Mouse (Mus musculus) cerebellum, adult 11 months (tissue): Measurements from ENCODE around the gene Tmbim1.
"Not testable (repeated sequence)": the region's sequence is repeated elsewhere in the genome, so short reads cannot be mapped to it uniquely, and the experiment has no call there.

Experiments used
- DNase-seq: peaks from one replicate; pipeline ENCODE4 v3.0.0; 2022

Gene Tmbim1

DNA sequence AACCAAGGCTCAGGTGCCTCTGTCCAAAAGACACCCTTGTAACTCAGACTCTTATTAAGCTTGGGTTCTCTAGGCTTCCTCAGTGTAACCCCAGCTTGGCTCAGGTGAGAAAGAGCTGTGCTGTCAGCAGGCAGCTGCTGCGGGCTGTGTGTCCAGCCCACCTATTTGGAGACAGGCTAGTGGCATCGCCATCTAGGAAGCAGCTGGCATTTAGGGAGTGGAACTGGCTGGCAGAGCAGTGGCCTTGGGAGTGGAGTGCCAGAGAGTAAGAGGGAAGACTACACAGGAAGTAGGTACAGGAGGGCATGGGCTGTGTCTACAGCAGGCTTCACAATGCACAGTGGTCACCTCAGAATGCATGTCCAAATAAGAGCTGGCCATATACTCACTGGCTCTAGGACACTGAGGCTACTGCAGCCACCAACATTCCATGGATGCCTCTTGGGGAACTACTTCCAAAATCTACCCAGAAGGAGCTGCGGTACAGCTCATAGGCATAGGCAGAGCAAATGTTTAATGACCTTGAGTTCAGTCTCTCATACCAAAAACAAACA is 11.3 kb downstream of the Tmbim1 start:
- no peak for DNase-seq

DNA sequence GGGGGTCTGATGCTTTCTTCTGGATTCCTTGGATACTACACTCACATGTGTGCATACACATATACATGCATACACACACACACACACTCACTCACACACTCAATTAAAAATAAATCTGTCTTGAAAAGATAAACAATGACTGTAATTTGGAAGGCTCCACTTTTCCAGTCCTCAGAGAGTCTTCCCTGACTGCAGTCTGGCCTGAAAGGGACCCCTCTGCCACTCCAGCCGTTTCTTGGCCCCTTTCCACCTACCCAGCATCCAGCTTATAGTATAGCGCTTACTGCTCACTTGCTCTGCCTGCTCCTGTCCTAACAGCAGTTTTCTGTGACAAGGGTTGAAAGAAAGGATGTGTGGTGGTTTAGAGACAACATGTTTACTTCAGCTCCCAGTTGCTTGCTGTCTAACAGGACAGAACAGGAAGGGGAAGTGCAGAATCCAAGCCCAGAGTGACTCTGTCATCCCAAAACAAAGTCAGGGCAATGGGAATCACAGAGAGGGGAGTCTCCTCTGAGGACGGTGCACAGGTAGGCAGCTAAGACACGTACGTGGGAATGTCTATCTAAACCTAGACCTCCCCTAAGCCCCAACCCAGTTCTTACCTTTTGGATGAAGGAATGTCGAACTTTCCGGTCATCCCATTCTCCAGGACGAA is 12.0 kb downstream of the Tmbim1 start:
- no peak for DNase-seq

DNA sequence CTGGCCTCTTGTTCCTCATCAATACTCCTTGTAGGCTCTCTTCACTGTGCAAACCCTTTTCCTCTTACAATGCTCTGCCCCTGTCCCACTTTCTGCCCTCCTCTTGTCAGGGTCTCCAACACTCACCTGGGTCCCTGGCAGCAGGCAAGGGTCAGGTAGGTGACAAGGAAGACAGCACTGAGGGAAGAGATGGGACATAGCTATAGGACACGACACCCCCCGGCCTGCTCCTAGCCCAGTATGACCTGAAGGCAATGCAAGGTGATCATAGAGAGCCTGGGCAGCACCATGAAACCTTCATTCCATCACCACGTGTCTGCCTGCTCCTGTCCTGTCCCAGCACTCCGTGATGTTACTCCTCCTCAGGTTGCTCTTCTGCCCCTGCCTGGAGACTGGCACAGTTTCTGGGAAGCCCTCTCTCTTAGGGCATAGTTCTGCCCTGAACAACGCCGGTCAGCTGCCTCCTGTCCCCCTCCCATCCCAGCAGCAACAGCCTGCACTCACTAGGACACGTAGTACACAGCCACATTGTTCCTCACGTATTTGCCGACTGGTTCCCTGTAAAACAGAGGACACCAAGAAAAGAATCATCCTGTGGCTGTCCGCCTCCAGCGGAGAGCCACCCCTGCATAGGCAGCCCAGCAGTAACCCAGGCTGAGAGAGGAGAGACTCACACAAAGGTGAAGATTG is 12.9 kb downstream of the Tmbim1 start:
- no peak for DNase-seq

DNA sequence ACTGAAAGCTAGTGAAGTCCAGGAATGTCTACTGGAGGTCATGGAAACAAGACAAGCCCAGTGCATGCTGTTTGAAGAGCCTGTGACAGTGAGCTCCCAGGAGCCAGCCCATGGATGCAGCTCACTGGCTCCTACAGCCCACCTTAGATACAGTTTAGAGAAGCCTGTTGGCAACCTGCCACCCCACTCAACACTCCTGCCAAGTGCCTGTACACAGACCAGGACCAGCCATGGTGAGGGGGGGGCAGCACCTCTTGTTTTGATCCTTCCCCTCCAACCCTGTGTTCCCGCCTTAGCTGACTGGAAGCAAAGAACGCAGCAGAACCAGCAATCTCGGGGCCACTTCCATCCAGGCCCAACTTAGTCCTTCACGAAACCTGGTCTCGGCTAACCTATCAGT is 15.3 kb downstream of the Tmbim1 start:
- no peak for DNase-seq

DNA sequence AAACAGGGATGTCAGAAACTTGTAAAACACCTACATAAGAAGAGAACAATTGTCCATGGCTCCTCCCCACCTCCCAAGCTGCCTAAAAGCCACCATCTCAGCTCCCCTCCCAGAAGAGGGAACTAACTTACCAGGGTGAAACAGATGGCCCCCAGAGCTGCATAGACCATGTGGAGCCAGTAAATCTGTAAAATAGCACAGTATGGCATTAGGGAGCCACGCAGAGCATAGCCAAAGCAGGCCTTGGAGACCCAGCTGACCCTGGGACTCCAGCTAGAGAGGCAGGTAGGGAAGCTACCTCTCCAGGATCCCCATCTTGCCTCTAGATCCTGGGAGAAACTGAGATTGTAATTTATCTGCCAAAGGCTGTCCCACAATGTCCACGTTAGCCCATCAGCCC is 15.7 kb downstream of the Tmbim1 start:
- DNase-seq = no peak

DNA sequence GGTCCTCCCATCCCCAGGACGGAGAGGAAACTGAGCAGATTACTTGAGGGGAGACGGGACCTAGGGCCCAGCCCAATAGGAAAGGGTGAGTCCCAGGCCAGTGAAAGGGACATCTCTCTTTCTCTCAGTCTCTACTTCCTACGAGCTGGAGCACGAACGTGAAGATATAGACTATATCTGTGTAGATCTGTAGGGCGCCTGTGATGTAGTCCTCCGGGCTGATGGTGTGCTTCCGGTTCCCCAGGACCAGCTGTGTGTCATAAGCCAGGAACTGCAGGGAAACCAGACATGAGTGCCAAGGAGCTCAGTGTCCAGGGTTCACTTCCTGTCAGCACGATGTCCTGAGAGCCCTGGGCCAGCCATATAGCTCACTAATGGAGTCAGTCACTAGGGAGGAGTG is 16.2 kb downstream of the Tmbim1 start:
- no peak for DNase-seq

DNA sequence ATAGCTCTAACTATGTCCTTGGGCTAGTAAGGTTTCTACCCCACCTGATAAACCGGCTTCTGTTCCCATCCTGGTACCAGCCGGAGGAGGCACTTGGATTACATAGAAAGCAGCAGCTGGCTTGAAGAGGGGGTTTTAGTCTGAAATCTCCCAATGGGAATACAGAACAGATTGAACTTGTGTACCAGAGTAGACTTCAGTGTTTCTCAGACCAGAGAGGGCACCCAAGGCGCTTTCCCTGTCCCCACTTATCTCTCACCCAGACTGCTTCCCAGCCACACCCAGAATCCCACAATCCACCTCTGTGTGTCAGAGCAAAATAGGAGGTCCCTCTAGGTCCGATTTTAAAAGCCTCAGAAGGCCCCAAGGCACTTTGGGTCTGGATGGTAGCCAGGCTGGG is 17.1 kb downstream of the Tmbim1 start:
- DNase-seq = no peak

DNA sequence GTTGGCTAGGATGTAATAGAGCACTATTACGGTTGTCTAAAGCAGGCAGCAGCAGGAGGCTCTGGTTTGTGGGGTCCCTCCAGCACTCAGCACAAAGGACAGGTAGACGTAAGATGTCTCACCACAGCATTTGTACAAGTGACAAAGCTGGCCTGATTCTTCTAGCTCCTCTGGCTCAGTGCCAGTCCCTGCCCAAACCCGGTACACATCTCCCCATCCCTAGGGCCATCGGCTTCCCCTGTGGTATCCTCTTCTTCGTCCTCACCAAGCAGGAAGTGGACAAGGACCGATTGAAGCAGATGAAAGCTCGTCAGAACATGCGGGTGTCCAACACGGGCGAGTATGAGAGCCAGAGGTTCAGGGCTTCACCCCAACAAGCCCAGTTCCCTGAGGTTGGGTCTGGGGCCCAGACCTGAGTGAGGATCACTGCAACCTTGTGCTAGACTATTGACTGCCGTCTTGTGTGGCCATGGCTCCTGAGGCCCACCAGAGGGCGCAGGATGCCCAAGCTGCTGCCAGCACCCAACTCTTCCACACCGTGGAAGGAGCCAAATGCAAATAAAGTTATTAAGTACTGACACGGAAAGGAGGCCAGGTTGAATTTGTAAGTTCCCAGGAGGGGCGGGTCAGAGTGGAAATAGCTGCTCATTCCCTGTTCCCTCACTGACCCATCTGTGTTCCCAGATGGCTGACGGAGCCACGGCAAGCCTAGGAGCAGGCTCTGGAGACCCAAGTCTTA is 18.4 kb downstream of the Tmbim1 start:
- not testable (repeated sequence) for DNase-seq

DNA sequence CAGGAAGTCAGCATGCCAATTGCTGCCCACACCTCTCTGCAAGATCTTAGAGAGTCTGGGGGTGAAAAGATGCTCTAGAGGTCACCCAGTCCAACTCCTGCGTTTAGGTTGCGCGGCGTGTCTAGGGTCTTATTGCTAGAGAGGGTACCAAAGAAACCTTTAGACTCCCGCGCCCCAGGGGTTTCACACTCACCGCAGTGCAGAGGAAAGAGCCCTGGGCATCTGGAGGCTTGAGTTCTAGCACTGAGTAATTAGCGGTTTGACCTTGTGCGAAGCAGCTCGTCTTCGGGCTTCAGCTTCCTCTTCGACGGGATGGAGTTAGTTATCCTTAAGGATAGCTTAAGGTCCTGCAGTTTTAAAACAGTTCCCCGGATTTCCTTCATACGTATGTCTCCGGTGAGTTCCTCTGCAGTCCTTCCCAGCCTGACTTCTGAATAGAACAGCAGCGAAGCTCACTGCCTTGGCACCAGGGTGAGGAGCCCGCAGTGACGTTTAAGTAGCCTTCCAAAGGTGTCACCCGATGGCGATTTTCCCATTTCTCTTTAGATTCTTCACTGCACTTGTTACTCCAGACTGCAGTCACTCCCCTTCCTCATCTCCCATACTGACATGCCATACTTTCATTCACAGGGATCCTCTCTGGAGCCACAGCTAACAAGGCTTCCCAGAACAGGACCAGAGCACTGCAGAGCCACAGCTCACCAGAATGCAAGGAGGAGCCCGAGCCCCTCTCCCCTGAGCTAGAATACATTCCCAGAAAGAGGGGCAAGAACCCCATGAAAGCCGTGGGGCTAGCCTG is 20.0 kb downstream of the Tmbim1 start:
- DNase-seq = no peak

DNA sequence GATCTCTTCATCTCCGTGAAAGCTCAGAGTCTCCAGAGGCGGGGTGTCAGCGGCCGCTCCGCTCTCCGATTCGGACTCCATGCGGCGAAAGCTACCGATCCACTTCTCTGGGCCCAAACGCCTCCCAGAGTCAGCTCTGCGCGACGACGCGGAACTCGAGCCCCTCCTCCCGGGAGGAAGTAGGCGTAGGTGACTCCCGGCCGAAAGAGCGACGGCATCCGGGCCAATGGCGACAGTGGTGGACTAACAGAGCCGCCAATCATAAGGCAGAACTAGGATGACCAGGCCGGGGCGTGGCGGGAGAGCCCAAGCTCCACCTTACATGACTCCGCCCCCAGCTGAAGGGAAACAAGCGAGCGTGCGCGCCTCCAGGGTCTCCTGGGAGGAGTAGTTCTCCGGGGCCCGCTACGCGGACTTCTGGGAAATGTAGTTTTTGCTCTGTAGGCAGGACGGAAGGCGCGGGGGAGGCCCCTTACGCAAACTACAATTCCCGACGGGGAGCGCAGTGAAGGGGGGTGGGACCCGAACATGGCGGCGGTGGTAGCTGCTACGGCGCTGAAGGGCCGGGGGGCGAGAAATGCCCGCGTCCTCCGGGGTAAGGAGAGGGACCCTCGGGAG is 20.8 kb downstream of the Tmbim1 start, which contains the start of the genes Aamp and Pnkd:
TSS of gene Aamp (minus strand) at position 196 of the 618 bp plus-strand sequence.
TSS of gene Pnkd (plus strand) at position 388 of the 618 bp plus-strand sequence.
- peak; percentile 100 for DNase-seq

DNA sequence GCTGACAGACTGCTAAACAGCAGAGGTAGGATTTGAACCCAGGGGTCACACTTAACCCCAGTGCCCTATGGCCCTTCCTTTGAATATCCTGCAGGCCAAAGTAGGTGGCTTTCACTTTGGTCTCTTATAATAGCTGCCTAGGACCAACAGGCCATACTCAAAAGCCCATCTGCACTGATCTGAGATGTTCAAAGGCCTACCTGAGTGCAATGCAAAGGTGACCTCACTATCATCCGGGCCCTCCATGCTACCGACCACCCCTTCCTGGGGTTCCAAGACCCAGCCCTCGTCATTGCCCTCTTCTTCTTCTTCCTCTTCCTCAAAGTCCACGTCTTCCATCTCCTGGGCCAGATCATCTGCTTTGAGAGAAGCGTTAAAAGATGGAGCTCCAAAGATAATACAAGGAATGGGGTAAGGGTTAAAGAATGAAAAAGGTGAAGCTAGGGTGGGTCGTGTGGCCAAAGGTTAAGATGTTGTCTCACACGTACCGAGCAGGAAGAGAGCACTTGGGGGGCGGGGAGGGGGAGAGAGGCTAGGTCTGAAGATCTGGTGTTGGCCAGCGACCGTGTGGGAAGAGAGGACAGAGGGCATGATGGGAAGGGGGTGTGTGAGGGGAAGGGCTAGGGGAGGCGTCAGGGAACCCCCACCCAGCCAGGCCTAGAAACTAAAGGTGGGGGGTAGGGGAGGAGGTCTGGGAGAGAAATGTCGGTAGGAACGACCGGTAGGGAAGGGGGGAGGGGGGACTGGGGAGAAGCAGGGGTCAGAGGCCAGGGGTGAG is 21.5 kb downstream of the Tmbim1 start:
- no peak for DNase-seq

DNA sequence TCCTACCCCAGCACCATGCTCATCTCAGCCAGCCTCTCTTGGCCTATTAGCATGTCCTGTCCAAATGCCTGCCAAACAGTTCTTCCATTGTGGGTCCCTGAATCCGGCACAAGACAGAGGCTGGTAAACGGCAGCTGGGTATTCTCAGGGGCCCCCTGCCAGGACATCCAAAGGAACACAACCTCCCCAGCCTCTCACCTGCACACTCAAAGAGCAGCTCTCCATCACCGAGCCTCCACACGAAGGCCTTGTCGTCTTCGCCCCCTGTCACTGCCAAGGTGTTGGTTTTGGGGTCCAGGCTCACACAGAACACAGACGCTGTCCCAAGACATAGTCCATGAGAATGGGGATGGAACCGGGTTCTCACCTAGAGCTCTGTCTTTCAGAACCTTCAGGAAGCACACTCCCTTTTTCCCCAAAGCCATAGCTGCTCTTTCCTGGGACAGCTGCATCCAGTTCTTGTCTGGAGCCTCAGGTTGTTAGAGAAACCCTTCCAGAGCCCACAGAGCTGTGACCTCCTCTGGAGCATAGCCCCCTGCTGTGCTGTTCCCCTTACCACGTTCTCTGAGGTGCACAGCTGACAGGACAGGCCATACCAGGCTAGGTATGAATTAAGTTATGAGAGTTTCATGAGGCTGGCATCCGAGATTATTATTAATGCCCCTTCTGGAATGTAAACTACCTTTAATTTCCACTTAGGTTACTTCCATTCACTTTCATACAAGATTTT is 22.4 kb downstream of the Tmbim1 start:
- no peak for DNase-seq

DNA sequence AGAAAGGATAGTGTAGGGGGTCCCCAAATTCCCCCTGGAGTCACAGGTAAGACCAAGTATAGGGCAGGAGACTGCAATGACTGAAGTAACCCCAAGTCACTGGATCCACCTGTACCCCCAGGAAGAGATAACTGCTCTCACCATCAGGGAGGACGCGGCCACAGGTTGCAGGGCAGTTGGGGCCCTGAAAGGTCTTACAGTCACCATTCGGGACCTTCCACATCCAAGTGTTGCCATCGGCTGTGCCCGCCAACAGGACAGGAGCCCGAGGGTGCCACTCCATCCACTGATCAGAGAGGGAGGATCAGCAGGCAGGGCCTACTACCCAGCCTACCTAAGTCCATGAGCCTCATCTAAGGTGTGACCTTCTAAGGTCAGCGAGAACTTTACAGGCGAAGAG is 23.5 kb downstream of the Tmbim1 start:
- no peak for DNase-seq

DNA sequence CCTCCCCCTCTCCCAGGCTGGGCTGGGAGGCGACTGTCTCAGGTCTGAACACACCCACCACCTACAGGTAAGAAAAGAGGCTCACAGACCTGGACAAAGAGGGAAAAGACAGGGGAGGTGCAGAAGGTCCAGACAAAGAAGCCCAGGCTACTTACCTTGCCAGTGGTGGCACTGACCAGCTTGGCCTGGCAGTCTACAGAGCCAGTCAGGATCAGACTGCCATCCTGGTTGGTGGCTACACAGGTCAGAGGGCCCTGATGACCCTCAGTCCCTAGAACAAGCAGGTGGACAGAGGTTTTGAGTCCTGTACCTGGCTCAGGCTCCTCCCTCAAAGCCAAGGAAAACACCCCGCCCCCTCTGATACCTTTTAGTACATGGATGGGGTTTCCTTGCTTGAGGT is 24.1 kb downstream of the Tmbim1 start:
- DNase-seq = no peak

DNA sequence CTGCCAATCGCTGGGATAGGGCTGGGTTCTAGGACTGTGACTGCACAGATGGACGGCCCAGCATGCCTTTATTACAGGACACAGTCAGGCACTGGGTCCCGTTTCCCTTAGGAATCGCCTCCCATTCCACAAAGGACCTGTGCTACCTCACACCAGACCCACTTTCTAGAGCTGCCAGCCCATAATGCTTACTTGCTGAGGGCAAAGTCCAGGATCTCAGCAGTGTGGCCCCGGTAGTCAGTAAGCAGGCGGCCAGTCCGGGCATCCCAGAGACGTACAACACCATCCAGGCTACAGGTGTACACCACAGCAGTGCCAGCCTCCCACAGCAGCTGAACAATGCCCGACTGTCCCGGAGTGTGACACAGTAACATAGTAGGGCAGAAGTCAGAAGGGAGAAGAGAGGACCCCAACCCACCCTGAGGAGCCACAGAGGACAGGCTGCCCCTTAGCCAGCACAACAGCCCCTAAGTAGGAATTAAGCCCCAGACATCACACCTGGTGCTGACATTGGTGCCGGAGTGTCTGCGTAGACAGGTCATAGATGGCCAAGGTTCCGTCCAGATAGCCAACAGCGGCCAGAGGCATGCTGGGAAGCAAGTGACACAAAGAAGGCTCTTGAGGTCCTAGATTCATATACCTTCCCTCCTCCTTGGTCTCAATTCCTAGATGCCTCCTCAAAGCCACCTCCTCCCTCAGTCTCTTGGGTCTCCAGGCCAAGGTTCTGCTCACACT is 24.7 kb downstream of the Tmbim1 start:
- no peak for DNase-seq

DNA sequence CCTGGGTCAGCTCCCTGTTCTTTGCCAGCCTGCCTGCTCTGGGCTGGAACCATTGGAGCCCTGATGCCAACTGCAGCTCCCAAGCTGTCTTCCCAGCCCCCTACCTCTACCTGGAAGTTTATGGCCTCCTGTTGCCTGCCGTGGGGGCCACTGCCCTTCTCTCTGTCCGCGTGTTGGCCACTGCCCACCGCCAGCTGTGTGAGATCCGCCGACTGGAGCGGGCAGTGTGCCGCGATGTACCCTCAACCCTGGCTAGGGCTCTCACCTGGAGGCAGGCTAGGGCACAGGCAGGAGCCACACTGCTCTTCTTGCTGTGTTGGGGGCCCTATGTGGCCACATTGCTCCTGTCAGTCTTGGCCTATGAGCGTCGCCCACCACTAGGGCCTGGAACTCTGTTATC is 26.4 kb downstream of the Tmbim1 start:
- no peak for DNase-seq

DNA sequence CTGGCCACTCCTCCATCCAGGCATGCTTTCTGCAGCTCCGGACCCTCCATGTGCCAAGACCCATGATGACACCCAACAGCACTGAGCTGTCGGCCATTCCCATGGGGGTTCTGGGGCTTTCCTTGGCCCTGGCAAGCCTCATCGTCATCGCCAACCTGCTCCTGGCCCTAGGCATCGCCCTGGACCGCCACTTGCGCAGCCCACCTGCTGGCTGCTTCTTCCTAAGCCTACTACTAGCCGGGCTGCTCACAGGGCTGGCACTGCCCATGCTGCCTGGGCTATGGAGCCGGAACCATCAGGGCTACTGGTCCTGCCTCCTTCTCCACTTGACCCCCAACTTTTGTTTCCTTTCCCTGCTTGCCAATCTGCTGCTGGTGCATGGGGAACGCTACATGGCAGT is 26.9 kb downstream of the Tmbim1 start, which contains the start of gene Gpbar1:
TSS of gene Gpbar1 (plus strand) at position 13 of the 400 bp plus-strand sequence.
- DNase-seq = no peak

DNA sequence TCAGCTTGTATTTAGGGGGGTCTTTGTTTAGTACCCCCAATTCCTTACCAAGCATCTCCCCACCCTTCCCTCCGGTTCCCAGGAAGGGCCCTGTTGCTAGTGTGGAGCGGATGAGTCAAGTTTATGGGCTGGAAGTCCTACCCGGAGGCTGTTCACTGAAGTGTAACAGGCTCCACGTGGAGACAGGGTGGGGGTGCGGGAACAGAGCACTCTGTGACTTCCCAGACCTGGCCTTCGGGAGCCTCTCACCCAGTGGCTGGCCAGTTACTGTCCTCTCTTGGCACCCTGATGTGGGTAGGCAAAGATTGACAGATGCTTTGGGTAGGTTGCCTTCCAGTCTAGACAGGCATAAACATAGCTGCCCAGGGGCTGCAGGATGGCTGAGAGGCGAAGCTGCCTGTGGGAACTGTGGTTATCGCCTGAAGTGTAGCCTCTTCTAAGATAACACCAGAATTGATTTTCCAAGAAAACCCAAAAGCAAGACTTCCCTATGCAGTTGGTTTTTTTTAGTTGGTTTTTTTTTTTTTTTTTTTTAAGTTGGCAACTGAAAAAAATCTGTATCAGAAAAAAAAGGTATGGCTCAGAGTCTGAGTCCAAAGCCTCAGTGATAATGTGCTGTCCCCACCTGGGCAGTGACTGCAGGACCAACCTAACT is 27.4 kb downstream of the Tmbim1 start:
- DNase-seq = no peak

DNA sequence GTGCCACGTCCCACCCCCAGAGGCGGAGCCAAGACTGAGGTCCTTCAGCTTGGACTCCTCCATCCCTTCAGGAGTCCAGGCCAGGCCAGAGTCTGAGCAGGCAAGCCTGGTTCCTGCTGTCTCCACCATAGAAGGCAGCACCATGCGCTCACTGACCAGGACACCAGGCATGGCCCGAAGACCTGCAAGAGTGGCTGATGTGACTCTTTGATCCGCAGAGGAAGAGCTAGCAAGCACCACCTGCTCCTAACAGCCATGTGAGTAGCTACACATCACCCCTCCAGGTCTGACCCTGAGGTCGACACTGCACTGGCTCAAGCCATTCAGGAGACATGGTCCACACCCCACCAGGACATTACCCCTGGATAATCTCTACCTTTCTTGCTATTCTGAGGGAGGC is 28.4 kb downstream of the Tmbim1 start:
- no peak for DNase-seq
